Mouse (Mus musculus) thymus, adult 2 months (tissue): ENCODE data around the gene Aftph.

Experiments
- CTCF ChIP-seq: fragments of 200-500 bp; IDR thresholded peaks from 2 replicates; pipeline ENCODE4 v1.5.1; 2012; ENCODE audit warnings: mild to moderate bottlenecking, control low read depth, low read length, moderate library complexity, borderline replicate concordance; ENCODE audit not compliant: control insufficient read depth, poor library complexity, insufficient read depth; ENCODE audit errors: extremely low read depth
- POLR2A ChIP-seq: fragments of 200-500 bp; IDR thresholded peaks from 2 replicates; pipeline ENCODE4 v1.6.1; 2012; ENCODE audit warnings: mild to moderate bottlenecking, low read length, control low read depth, moderate library complexity; ENCODE audit not compliant: control insufficient read depth, poor library complexity, insufficient read depth; ENCODE audit errors: extremely low read depth

GRCm38 (mm10) chr11:20780312-20780711, 38.9 kb upstream of the Aftph start:
- TF ChIP-seq CTCF, result no peak
- TF ChIP-seq POLR2A, result no peak
